Mouse (Mus musculus) spleen, adult 2 months (tissue): ENCODE data around the gene Anapc11. TPM values are rescaled to one million over a fixed set of nuclear protein-coding genes. Genes with fewer than 3 reads are reported as not detected.

Experiments
- DNase-seq, 2 experiments: peaks; one replicate each; pipeline versions ENCODE4 v3.0.0 to v3.0.0-alpha.2; 2012 to 2021; ENCODE audit warnings: low spot score in 2 of 2, low read depth in 1 of 2
- H3K27ac ChIP-seq: fragments of 200-500 bp; 2 replicates; pipeline ENCODE4 v1.5.1; 2012; ENCODE audit warnings: low read length, inconsistent platforms; ENCODE audit not compliant: insufficient read depth
- H3K27me3 ChIP-seq: fragments of 200-500 bp; 2 replicates; pipeline ENCODE4 v1.6.1; 2012; ENCODE audit warnings: mild to moderate bottlenecking, moderate library complexity, low read length, inconsistent platforms; ENCODE audit not compliant: control insufficient read depth, insufficient read depth
- H3K36me3 ChIP-seq: fragments of 200-500 bp; 2 replicates; pipeline ENCODE4 v1.6.1; 2012; ENCODE audit warnings: mild to moderate bottlenecking, low read length, inconsistent platforms; ENCODE audit not compliant: control insufficient read depth, insufficient read depth
- H3K4me1 ChIP-seq: fragments of 200-500 bp; 2 replicates; pipeline ENCODE4 v1.6.1; 2011; ENCODE audit warnings: inconsistent platforms; ENCODE audit not compliant: control insufficient read depth, insufficient read depth, insufficient read length
- H3K4me3 ChIP-seq: fragments of 200-500 bp; 2 replicates; pipeline ENCODE4 v1.5.1; 2011; ENCODE audit warnings: mild to moderate bottlenecking, inconsistent platforms; ENCODE audit not compliant: insufficient read depth, insufficient read length; ENCODE audit errors: extremely low read depth
- CTCF ChIP-seq: fragments of 200-500 bp; IDR thresholded peaks from 2 replicates; pipeline ENCODE4 v1.5.1; 2011; ENCODE audit warnings: mild to moderate bottlenecking, inconsistent platforms; ENCODE audit not compliant: insufficient read depth, insufficient read length, insufficient replicate concordance; ENCODE audit errors: extremely low read depth
- POLR2A ChIP-seq: fragments of 200-500 bp; IDR thresholded peaks from 2 replicates; pipeline ENCODE4 v1.6.1; 2011; ENCODE audit warnings: low read depth, low read length, inconsistent platforms
- WGBS: fragments of 180-500 bp; shearing (Covaris S2); methylation state at CpG from one replicate; pipeline ENCODE4 v1.1.7; 2018; 5-methylcytosine and 5-hydroxymethylcytosine counted together
- polyA plus RNA-seq: library from polyadenylated mRNA; depleted of rRNA; stranded (reverse); fragments of >200 nt; gene quantifications from 2 replicates; pipeline ENCODE4 v1.2.3, GENCODE M21; 2012

The Anapc11 gene
- polyA plus RNA-seq, 1 experiment, result 80.1 TPM

- Histone ChIP-seq H3K36me3 (peaks cover 26% of the 10 kb centered on the region), H3K4me3 (no peak overlapping the region), H3K27me3 (no peaks in the 10 kb centered on the region), H3K4me1 (peaks cover 19% of the 10 kb centered on the region; the same call in 1 of the 2 replicates), H3K27ac (no peak overlapping the region)
- DNase-seq, result no peak
- TF ChIP-seq CTCF (no peak), POLR2A (no peak)
- 90% methylated on average over 2 of the region's 2 CpGs for WGBS
Observed at GRCm38 (mm10) chr11:120575046-120575445, 23.2 kb upstream of the Anapc11 start.

GRCm38 (mm10) chr11:120575940-120576339 lies 22.3 kb upstream of the Anapc11 start:
- H3K36me3 ChIP-seq, result peaks cover 24% of the 10 kb centered on the region
- DNase-seq, result no peak
- no peak overlapping the region for H3K4me3 ChIP-seq
- no peaks in the 10 kb centered on the region for H3K27me3 ChIP-seq
- H3K4me1 ChIP-seq, result peaks cover 21% of the 10 kb centered on the region; the same call in 1 of the 2 replicates
- H3K27ac ChIP-seq, result no peak overlapping the region
- no peak for TF ChIP-seq CTCF
- no peak for TF ChIP-seq POLR2A

DNA sequence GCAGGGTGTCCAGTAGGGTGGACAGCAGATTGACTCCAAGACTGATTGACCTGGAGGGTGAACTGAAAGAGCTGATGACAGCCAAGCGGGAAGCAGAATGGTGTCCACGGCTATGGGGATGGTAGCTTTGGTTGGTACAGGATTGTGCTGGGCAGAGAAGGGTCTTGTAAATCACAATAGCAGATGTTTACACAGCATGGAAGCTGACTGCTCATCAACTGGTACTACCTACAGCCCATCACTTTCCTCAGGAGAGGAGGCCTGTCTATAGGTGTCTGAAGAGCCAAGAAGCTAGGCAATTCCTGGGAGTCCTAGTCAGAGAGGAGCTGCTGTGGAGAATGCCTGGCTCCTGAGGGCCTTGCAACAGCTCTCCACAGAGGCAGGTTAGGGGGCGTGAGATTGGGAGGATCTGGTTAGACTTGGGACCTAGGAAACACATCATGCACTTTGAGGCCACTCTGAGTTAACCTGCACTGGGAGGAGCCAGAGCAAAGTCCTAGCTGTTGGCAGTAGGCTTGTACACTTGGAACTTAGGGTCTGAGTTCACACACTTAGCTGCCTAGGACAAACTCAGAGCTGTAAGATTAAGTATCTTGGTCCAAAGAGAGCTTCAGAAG lies 21.7 kb upstream of the Anapc11 start:
- DNase-seq, result no peak
- Histone ChIP-seq H3K27ac (no peak overlapping the region), H3K4me3 (no peak overlapping the region), H3K27me3 (no peaks in the 10 kb centered on the region), H3K4me1 (peaks cover 18% of the 10 kb centered on the region; the same call in 1 of the 2 replicates), H3K36me3 (peaks cover 20% of the 10 kb centered on the region)
- TF ChIP-seq POLR2A (no peak), CTCF (no peak)
- 90% methylated on average over 3 of the region's 3 CpGs for WGBS

- Histone ChIP-seq H3K4me3 (no peak overlapping the region), H3K27ac (no peak overlapping the region), H3K36me3 (peaks cover 20% of the 10 kb centered on the region), H3K4me1 (peaks cover 15% of the 10 kb centered on the region; the same call in 1 of the 2 replicates), H3K27me3 (no peaks in the 10 kb centered on the region)
- 65% methylated on average over 7 of the region's 7 CpGs for WGBS
- peak in 1 of 2 experiments; percentile 39 for DNase-seq
- no peak for TF ChIP-seq POLR2A
- TF ChIP-seq CTCF, result no peak
Observed at GRCm38 (mm10) chr11:120577211-120578023, 20.8 kb upstream of the Anapc11 start.

GRCm38 (mm10) chr11:120578024-120578693 lies 20.1 kb upstream of the Anapc11 start:
- 82% methylated on average over 10 of the region's 10 CpGs for WGBS
- DNase-seq, result no peak
- Histone ChIP-seq H3K4me3 (no peak overlapping the region), H3K36me3 (peaks cover 20% of the 10 kb centered on the region), H3K4me1 (peaks cover 17% of the 10 kb centered on the region; the same call in 1 of the 2 replicates), H3K27ac (no peak overlapping the region), H3K27me3 (no peaks in the 10 kb centered on the region)
- TF ChIP-seq POLR2A (no peak), CTCF (no peak)

- no peak overlapping the region for H3K4me3 ChIP-seq
- H3K4me1 ChIP-seq, result peaks cover 17% of the 10 kb centered on the region; the same call in 1 of the 2 replicates
- no peak overlapping the region for H3K27ac ChIP-seq
- peaks cover 20% of the 10 kb centered on the region for H3K36me3 ChIP-seq
- no peaks in the 10 kb centered on the region for H3K27me3 ChIP-seq
- 93% methylated on average over 11 of the region's 11 CpGs for WGBS
- peak in 1 of 2 experiments; percentile 23 for DNase-seq
- no peak for TF ChIP-seq CTCF
Observed at GRCm38 (mm10) chr11:120578694-120579243, 19.5 kb upstream of the Anapc11 start.
